Mouse (Mus musculus): ENCODE measurements around the gene Abca2.

The Abca2 gene

DNA sequence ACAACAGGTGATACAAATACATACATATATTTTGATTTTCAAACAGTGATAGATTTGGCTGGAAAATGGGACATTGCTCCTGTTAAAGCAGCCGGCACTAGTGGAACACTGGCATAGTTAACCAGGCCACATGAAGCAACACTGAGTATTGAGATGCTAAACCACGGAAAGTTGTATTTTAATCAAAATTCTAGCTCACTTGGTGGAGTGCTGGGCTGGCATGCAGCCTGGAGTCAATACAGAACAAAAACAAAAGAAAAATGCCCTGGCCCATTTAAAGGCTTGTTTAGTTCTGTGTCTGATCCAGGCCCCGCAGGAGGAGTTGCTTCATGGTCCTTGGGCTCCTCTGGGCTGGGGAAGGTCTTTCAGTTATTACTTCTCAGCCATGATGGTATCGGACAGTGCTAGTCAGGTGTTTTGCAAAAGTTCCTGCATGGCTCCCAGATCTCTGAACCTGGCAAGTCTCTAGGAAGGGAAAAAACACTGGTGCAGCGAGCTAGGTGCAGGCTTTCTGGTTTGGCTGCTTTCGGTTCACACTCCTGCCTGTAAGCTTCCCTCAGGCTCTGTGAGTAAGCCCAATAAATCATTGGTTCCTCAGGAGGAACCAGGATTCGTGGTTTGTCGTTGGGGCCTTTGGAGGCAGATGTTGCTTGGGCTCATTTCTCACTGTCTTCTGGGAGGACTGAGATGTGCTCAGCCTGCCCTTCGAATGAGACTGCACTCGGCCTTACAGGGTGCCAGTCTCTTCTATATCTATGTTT, 51.2 kb downstream of the Abca2 start:
- in situ Hi-C loops (cut with MboI; ENCODE audit: low pct_unique_long_range_greater_than_20kb in 1 of 2, low sequenced_read_pairs in 2 of 2, unreplicated experiment in 1 of 2): loop anchor here in 1 of 2 experiments (5.0 kb wide), 1 partner anchor 47 kb away; no protein-coding TSS in a partner anchor

DNA sequence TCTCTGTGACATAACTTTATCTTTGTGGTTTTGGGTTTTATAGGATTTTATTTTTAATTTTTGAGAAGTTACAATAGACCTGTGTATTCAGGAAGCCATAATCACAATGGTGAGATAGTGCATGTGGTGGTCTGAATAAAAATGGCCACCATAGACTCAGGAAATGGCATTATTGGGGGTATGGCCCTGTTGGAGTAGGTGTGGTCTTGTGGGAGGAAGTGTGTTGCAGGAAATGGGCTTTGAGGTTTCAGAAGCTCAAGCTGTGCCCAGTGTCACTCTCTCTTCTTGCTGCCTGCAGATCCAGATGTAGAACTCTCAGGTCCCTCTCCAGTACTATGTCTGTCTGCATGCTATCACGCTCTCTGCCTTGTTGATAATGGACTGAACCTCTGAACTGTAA, 52.0 kb downstream of the Abca2 start:
- in situ Hi-C loops (cut with MboI; ENCODE audit: low pct_unique_long_range_greater_than_20kb in 1 of 2, low sequenced_read_pairs in 2 of 2, unreplicated experiment in 1 of 2): no loop called here

- in situ Hi-C loops (cut with MboI; ENCODE audit: low pct_unique_long_range_greater_than_20kb in 1 of 2, low sequenced_read_pairs in 2 of 2, unreplicated experiment in 1 of 2): no loop called here
Measured at GRCm38 (mm10) chr2:25482969-25483368, 54.5 kb downstream of the Abca2 start.

GRCm38 (mm10) chr2:25484901-25485647, 56.6 kb downstream of the Abca2 start:
- in situ Hi-C loops (cut with MboI; ENCODE audit: low pct_unique_long_range_greater_than_20kb in 1 of 2, low sequenced_read_pairs in 2 of 2, unreplicated experiment in 1 of 2): no loop called here

DNA sequence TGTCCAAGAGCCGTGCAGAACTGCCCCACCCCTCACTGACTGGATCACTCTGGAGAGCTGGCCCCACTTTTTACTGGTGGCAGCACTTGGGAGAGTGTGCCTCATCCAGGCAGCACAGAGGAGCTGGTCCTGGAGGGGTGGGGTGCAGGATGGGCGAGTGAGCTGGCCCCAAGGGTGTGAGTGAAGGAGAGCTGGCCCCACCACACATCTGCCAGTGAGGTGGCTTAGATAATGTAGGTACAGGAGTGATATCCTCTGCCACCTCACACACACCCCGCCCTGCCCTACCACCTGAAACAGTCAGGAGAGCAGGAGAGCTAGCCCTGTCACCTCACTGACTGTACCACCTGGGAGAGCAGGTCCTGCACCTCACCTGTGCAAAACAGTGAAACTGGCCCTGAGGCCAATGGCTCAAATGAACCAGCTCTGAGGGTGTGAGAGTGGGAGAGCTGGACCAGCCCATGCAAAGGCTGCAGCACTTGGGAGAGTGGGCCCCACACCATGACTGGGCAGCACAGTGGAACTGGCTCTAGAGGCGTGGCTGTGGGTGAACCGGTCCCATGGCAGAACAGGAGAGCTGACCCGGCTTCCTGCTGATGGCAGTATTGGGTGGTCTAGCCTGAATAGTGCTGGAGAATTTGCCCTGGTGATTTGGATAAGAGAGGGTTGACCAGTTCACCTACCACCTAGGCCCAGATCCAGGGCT, 59.6 kb downstream of the Abca2 start:
- in situ Hi-C loops (cut with MboI; ENCODE audit: low pct_unique_long_range_greater_than_20kb in 1 of 2, low sequenced_read_pairs in 2 of 2, unreplicated experiment in 1 of 2): no loop called here

- in situ Hi-C loops (cut with MboI; ENCODE audit: low pct_unique_long_range_greater_than_20kb in 1 of 2, low sequenced_read_pairs in 2 of 2, unreplicated experiment in 1 of 2): no loop called here
Measured at GRCm38 (mm10) chr2:25488671-25489068, 60.2 kb downstream of the Abca2 start.

GRCm38 (mm10) chr2:25492988-25493387, 64.5 kb downstream of the Abca2 start:
- in situ Hi-C loops (cut with MboI; ENCODE audit: low pct_unique_long_range_greater_than_20kb in 1 of 2, low sequenced_read_pairs in 2 of 2, unreplicated experiment in 1 of 2): no loop called here

DNA sequence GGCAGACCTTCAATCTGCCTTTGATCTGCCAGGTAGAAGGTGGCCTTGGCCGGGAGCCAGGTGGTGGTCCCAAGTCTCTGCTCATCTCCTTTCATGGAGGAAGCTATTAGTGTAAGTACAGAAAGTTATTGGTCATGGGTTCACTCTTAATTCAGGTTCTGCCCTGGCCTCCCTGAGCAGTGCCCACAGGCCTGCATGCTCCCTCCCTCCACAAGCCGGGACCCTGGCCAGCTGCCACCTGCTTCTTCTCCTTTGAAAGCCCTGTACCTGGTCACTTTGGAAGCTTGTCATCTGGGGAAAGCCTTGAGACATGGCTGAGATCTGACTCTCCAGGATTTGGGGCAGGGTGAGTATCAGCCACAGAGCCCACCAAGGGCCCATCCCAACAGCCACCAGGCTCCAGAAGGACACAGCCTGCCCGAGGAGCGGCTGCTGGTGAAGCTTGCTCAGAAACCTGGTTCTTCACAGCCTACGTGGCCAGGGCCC, 65.0 kb downstream of the Abca2 start, which contains the start of gene Lcn12:
Lcn12 (minus strand) TSS at position 436 of the 486 bp plus-strand sequence.
- in situ Hi-C loops (cut with MboI; ENCODE audit: low pct_unique_long_range_greater_than_20kb in 1 of 2, low sequenced_read_pairs in 2 of 2, unreplicated experiment in 1 of 2): no loop called here

- in situ Hi-C loops (cut with MboI; ENCODE audit: low pct_unique_long_range_greater_than_20kb in 1 of 2, low sequenced_read_pairs in 2 of 2, unreplicated experiment in 1 of 2): no loop called here
Measured at GRCm38 (mm10) chr2:25496462-25496861, 68.0 kb downstream of the Abca2 start.

All from mouse embryonic stem cell (cell line).